Mouse (Mus musculus): ENCODE measurements at regions not wholly inside any gene's neighbourhood (a gene's known extent, or its start where the extent isn't known, plus 50 kb on each side); places are given as distances from the start of the nearest gene placed in this dataset.

DNA sequence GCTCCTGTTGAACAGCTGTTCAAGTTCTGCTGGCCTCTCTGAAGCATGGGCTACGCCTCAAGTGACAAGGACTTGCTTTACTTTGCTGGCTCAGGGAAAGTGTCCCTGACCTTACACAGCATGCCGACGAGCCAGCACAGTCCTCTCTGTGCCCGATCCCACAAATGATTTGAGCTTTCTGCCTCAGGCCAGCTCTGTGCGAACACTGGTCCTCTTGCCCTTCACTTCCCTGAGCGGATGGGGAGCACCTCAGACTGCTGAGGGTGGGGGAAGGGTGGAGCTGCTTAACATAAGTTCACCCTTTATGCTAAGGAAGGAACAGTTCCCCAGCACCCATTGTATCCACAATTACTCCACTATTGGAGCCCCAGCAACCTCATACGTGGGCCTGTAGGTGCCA lies 223.7 kb upstream of the Mgmt start:
- no peak for ATAC-seq (ENCODE audit: low FRiP score)
- H3K4me3 ChIP-seq (ENCODE audit: low read depth, low read length), result no peak overlapping the region
- no peak overlapping the region for H3K27ac ChIP-seq (ENCODE audit: low read depth, low read length)
- WGBS, result 69% methylated on average over 7 of the region's 7 CpGs
- H3K36me3 ChIP-seq (ENCODE audit: control insufficient read depth, insufficient read depth, low read length), result no peaks in the 10 kb centered on the region
- DNase-seq (ENCODE audit: low spot score, missing footprints), result no peak
- H3K27me3 ChIP-seq (ENCODE audit: control insufficient read depth, insufficient read depth, low read length), result peaks cover 28% of the 10 kb centered on the region
- no peak overlapping the region for H3K9ac ChIP-seq (ENCODE audit: low read length)
- H3K9me3 ChIP-seq (ENCODE audit: control insufficient read depth, low read length), result no peaks in the 10 kb centered on the region
- H3K4me2 ChIP-seq, result no peak overlapping the region
- peaks cover 3% of the 10 kb centered on the region; the same call in 1 of the 2 replicates for H3K4me1 ChIP-seq (ENCODE audit: control insufficient read depth, insufficient read depth, low read length)

GRCm38 (mm10) chr7:136674159-136674558 lies 220.3 kb upstream of the Mgmt start:
- WGBS, result 65% methylated on average over 5 of the region's 5 CpGs

DNA sequence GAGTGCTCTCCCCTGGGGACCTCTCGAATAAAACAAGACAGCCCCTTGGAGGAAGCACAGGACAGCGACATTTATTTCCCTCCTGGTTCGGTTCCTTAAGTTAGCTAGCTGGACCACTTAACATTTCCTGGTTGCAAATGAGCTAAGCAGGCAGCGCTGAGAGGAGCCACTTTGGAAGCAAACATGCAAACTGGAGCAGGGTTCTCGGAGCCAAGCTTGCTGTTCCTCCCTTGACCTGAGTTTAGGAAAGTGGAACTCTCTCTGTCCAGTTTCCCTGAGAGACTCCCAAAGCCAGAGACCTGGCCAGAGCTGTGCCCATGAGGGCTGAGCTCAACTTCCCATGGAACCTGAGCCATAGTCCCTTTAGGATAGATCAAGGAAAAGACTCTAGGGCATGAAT lies 219.4 kb upstream of the Mgmt start:
- no peaks in the 10 kb centered on the region; the same call in 1 of the 2 replicates for H3K4me1 ChIP-seq (ENCODE audit: control insufficient read depth, insufficient read depth, low read length)
- no peak overlapping the region for H3K9ac ChIP-seq (ENCODE audit: low read length)
- H3K4me2 ChIP-seq, result no peak overlapping the region
- H3K9me3 ChIP-seq (ENCODE audit: control insufficient read depth, low read length), result no peaks in the 10 kb centered on the region
- H3K4me3 ChIP-seq (ENCODE audit: low read depth, low read length), result no peak overlapping the region
- H3K36me3 ChIP-seq (ENCODE audit: control insufficient read depth, insufficient read depth, low read length), result no peaks in the 10 kb centered on the region
- 56% methylated on average over 5 of the region's 5 CpGs for WGBS
- ATAC-seq (ENCODE audit: low FRiP score), result no peak
- H3K27ac ChIP-seq (ENCODE audit: low read depth, low read length), result no peak overlapping the region
- DNase-seq (ENCODE audit: low spot score, missing footprints), result no peak
- H3K27me3 ChIP-seq (ENCODE audit: control insufficient read depth, insufficient read depth, low read length), result peaks cover 15% of the 10 kb centered on the region

More at GRCm38 (mm10) chr7:136674159-136674558, 220.3 kb upstream of the Mgmt start:
- no peak overlapping the region for H3K9ac ChIP-seq (ENCODE audit: low read length)
- H3K36me3 ChIP-seq (ENCODE audit: control insufficient read depth, insufficient read depth, low read length), result no peaks in the 10 kb centered on the region
- DNase-seq (ENCODE audit: low spot score, missing footprints), result peak; percentile 62
- H3K4me1 ChIP-seq (ENCODE audit: control insufficient read depth, insufficient read depth, low read length), result no peaks in the 10 kb centered on the region; the same call in 1 of the 2 replicates
- no peak for ATAC-seq (ENCODE audit: low FRiP score)
- peaks cover 21% of the 10 kb centered on the region for H3K27me3 ChIP-seq (ENCODE audit: control insufficient read depth, insufficient read depth, low read length)
- no peak overlapping the region for H3K27ac ChIP-seq (ENCODE audit: low read depth, low read length)
- H3K4me3 ChIP-seq (ENCODE audit: low read depth, low read length), result no peak overlapping the region
- H3K9me3 ChIP-seq (ENCODE audit: control insufficient read depth, low read length), result no peaks in the 10 kb centered on the region
- H3K4me2 ChIP-seq, result no peak overlapping the region

DNA sequence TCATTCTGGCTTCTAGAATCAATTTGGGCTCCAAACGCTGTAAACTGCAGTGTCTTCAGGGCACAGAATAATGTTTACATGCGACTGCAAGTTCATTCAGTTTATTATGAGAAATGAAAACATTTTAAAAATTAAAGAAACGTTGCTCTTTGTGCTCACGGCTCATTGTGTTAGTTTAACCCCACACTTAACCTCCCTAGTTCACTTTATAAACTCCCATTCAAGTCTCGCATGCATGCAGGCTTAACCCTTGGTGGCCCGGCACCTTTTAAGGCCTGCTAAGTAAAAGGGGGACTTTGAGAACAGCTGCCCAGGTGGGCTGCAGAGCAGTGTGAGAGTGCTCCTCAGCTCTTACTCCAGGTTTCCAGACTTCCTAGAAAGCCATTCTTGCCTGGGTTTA lies 218.3 kb upstream of the Mgmt start:
- H3K4me1 ChIP-seq (ENCODE audit: control insufficient read depth, insufficient read depth, low read length), result no peaks in the 10 kb centered on the region; the same call in 1 of the 2 replicates
- no peaks in the 10 kb centered on the region for H3K36me3 ChIP-seq (ENCODE audit: control insufficient read depth, insufficient read depth, low read length)
- no peak overlapping the region for H3K4me2 ChIP-seq
- ATAC-seq (ENCODE audit: low FRiP score) (no peak), DNase-seq (ENCODE audit: low spot score, missing footprints) (no peak)
- H3K9me3 ChIP-seq (ENCODE audit: control insufficient read depth, low read length), result no peaks in the 10 kb centered on the region
- no peak overlapping the region for H3K4me3 ChIP-seq (ENCODE audit: low read depth, low read length)
- WGBS, result 21% methylated on average over 6 of the region's 6 CpGs
- H3K27me3 ChIP-seq (ENCODE audit: control insufficient read depth, insufficient read depth, low read length), result peaks cover 8% of the 10 kb centered on the region
- H3K9ac ChIP-seq (ENCODE audit: low read length), result no peak overlapping the region
- no peak overlapping the region for H3K27ac ChIP-seq (ENCODE audit: low read depth, low read length)

GRCm38 (mm10) chr7:136676987-136677545 lies 217.3 kb upstream of the Mgmt start:
- Histone ChIP-seq H3K9ac (ENCODE audit: low read length) (no peak overlapping the region), H3K4me3 (ENCODE audit: low read depth, low read length) (no peak overlapping the region), H3K4me1 (ENCODE audit: control insufficient read depth, insufficient read depth, low read length) (no peaks in the 10 kb centered on the region; the same call in 1 of the 2 replicates), H3K36me3 (ENCODE audit: control insufficient read depth, insufficient read depth, low read length) (no peaks in the 10 kb centered on the region), H3K27me3 (ENCODE audit: control insufficient read depth, insufficient read depth, low read length) (peaks cover 8% of the 10 kb centered on the region), H3K9me3 (ENCODE audit: control insufficient read depth, low read length) (no peaks in the 10 kb centered on the region), H3K4me2 (no peak overlapping the region), H3K27ac (ENCODE audit: low read depth, low read length) (no peak overlapping the region)
- WGBS, result 79% methylated on average over 17 of the region's 17 CpGs
- DNase-seq (ENCODE audit: low spot score, missing footprints) (no peak), ATAC-seq (ENCODE audit: low FRiP score) (no peak)

DNA sequence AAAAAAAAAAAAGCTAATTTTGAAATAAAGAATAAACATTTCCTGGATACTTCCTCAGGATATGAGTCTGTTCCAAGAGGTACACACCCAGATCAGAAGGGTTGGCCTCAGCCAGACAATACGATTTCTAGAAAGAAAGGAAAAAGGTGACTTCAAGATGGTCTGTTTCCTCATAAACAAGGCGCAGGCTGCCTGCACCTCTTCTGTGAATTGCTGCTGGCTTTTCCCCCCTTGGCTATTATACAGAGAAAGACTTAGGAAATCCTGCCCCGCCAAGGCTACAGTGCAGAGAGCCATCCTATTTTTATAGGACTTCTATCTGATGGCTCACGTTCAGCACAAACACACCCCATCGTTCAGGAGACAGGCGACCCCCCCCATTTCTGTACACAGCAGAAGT lies 204.8 kb upstream of the Mgmt start:
- Histone ChIP-seq H3K9ac (ENCODE audit: low read length) (no peak overlapping the region), H3K36me3 (ENCODE audit: control insufficient read depth, insufficient read depth, low read length) (no peaks in the 10 kb centered on the region), H3K4me1 (ENCODE audit: control insufficient read depth, insufficient read depth, low read length) (peaks cover 4% of the 10 kb centered on the region; the same call in 1 of the 2 replicates), H3K27me3 (ENCODE audit: control insufficient read depth, insufficient read depth, low read length) (no peaks in the 10 kb centered on the region), H3K9me3 (ENCODE audit: control insufficient read depth, low read length) (no peaks in the 10 kb centered on the region), H3K27ac (ENCODE audit: low read depth, low read length) (no peak overlapping the region), H3K4me3 (ENCODE audit: low read depth, low read length) (no peak overlapping the region), H3K4me2 (peak overlapping the region; percentile 6; the same call in 1 of the 2 replicates)
- no peak for ATAC-seq (ENCODE audit: low FRiP score)
- 48% methylated on average over 6 of the region's 6 CpGs for WGBS
- no peak for DNase-seq (ENCODE audit: low spot score, missing footprints)

GRCm38 (mm10) chr7:136706246-136706645 lies 188.2 kb upstream of the Mgmt start:
- WGBS, result 94% methylated on average over 1 of the region's 1 CpGs
- Histone ChIP-seq H3K4me3 (ENCODE audit: low read depth, low read length) (no peak overlapping the region), H3K4me1 (ENCODE audit: control insufficient read depth, insufficient read depth, low read length) (no peaks in the 10 kb centered on the region), H3K27me3 (ENCODE audit: control insufficient read depth, insufficient read depth, low read length) (no peaks in the 10 kb centered on the region), H3K4me2 (no peak overlapping the region), H3K36me3 (ENCODE audit: control insufficient read depth, insufficient read depth, low read length) (no peaks in the 10 kb centered on the region), H3K9me3 (ENCODE audit: control insufficient read depth, low read length) (no peaks in the 10 kb centered on the region), H3K27ac (ENCODE audit: low read depth, low read length) (no peak overlapping the region), H3K9ac (ENCODE audit: low read length) (no peak overlapping the region)
- DNase-seq (ENCODE audit: low spot score, missing footprints) (no peak), ATAC-seq (ENCODE audit: low FRiP score) (no peak)

DNA sequence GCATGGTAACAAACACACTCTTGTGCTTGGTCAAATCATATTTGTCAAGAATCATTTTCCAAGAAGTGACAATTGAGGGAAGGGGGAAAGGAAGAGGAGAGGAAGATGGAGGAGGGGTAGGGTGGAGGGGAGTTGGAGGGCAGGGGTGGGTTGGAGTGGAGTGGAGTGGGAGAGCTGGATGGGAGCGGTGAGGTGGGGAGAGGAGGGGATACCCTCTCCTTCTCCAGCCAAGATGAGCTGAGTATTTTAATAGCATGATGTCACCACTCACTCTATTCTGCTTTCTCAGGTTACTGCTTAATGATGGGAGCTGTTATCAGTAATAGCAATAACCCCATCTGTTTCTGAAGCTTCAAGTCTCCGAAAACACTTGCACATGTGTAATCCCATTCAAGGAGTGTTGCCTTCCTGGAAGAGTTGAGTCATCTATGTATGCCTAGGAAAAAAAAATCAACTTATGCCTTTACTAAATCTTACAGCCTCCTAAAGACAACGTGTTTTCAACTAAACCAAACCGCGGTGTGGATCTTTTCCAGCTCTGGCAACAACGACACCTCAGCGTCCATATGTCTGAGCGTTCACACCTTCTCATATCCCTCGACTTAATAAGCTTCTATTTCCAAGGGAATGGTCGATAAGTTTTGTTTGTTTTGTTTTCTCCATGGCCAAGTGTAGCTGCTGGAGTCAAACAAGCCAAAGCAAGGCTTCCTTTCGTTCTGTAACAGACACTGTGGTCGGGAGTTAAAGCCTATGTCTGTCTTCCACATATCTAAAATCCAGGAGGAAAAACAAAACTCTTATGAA lies 187.0 kb upstream of the Mgmt start:
- no peak overlapping the region for H3K4me3 ChIP-seq (ENCODE audit: low read depth, low read length)
- no peaks in the 10 kb centered on the region for H3K36me3 ChIP-seq (ENCODE audit: control insufficient read depth, insufficient read depth, low read length)
- H3K27me3 ChIP-seq (ENCODE audit: control insufficient read depth, insufficient read depth, low read length), result no peaks in the 10 kb centered on the region
- no peaks in the 10 kb centered on the region for H3K4me1 ChIP-seq (ENCODE audit: control insufficient read depth, insufficient read depth, low read length)
- H3K9me3 ChIP-seq (ENCODE audit: control insufficient read depth, low read length), result no peaks in the 10 kb centered on the region
- 85% methylated on average over 12 of the region's 12 CpGs for WGBS
- DNase-seq (ENCODE audit: low spot score, missing footprints) (no peak), ATAC-seq (ENCODE audit: low FRiP score) (no peak)
- no peak overlapping the region for H3K9ac ChIP-seq (ENCODE audit: low read length)
- no peak overlapping the region for H3K27ac ChIP-seq (ENCODE audit: low read depth, low read length)
- H3K4me2 ChIP-seq, result no peak overlapping the region

DNA sequence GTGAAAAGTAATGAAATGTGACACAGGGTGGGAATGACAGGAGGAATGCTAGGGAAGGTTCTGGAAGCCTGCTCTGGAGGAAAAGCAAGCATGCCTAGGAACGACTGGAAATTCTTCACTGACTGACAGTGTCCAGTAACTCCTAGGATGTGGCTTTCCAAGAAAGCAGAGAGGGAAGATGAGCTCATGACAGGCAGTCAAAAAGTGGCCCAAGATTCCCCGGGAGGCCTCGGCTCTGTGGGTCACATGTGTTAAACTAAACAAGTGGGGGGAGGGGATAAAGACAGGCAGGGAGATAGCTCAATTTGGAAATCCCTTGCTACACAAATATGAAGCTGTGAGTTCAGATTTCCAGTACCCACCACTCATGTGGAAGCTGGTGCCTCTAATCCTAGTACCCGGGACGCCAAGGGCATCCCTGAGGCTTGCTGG lies 186.4 kb upstream of the Mgmt start:
- DNase-seq (ENCODE audit: low spot score, missing footprints), result no peak
- H3K27ac ChIP-seq (ENCODE audit: low read depth, low read length), result no peak overlapping the region
- H3K27me3 ChIP-seq (ENCODE audit: control insufficient read depth, insufficient read depth, low read length), result no peaks in the 10 kb centered on the region
- no peak overlapping the region for H3K4me3 ChIP-seq (ENCODE audit: low read depth, low read length)
- no peaks in the 10 kb centered on the region for H3K4me1 ChIP-seq (ENCODE audit: control insufficient read depth, insufficient read depth, low read length)
- H3K9me3 ChIP-seq (ENCODE audit: control insufficient read depth, low read length), result no peaks in the 10 kb centered on the region
- ATAC-seq (ENCODE audit: low FRiP score), result no peak
- H3K9ac ChIP-seq (ENCODE audit: low read length), result no peak overlapping the region
- no peaks in the 10 kb centered on the region for H3K36me3 ChIP-seq (ENCODE audit: control insufficient read depth, insufficient read depth, low read length)
- WGBS, result 65% methylated on average over 5 of the region's 5 CpGs
- no peak overlapping the region for H3K4me2 ChIP-seq
